Mouse (Mus musculus) erythroblast, embryonic 14.5 days (primary cell): ENCODE data around the gene Maip1.

ENCODE experiments used
- GATA1 ChIP-seq: IDR thresholded peaks from 2 replicates; pipeline ENCODE4 v1.6.1; 2012; ENCODE audit warnings: low read length, inconsistent platforms, mixed read lengths
- TAL1 ChIP-seq: IDR thresholded peaks from 3 replicates; pipeline ENCODE4 v1.6.1; 2012; ENCODE audit warnings: low read length, inconsistent platforms, mixed read lengths

DNA sequence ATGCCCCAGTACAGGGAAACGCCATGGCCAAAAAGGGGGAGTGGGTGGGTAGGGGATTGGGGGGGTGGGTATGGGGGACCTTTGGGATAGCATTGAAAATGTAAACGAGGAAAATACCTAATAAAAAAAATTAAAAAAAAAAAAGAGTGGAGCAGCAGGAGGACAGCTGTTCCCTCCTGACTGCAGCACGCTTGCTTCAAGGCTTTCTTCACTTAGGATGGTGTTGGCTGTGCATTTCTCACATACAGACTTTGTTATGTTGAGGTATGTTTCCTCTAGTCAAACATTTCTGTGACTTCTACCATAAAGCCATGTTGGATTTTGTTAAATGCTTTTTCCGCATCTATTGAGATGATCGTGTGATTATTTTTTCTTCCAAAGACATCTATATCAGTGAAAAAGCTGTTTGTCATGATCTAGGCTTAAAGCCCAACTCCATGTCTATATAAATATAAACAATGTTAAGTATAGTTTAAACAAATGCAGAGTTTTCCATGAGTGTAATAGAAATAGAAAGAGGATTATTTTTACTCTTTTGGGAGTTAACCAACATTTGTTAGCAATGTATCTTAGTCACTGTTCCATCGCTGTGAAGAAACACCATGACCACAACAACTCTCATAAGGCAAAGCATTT, 54.3 kb downstream of the Maip1 start:
- TF ChIP-seq GATA1 (no peak), TAL1 (no peak)
